10 mouse cellular contexts compared by ENCODE assay signal in the genomic region with DNA sequence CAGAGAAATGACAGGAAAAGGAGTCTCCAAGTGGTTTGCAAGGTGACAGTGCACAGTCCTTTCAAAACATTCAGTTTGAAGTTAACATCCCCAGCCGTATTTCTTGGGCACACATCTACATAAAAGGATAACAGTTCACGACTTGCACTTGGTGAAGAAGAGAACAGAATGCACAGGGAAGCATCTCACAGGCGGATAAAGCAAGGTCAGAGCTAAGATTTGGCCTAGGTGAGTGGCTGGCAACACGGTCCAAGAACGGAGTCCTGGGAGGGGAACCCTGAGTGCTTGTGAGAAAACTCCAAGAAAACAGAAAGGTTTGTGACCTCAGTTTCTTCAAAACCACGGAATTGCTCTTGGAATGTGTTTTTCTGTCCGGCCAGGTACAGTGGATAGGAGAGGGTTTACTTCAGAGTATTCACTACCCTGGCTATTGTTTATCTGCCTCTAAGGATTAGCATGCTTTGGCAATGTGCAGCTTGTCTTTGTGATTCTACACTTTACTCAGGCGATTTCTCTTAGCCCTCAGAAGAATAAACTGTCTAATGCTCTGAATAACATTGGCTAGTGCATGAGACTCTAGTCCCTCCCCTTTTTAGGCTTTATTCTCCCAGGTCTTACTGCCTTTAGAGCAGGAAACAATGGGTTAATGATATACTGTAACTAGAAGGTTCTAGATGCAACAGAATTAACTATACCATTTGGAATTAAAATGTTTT.
DNase-seq lines count a peak whose midpoint lies in the region; ATAC-seq and TF ChIP-seq lines count a peak whose summit lies in the region.
"Had no signal": no experiment of that assay in that cellular context is flagged by ENCODE, and none has a peak within 500 bp of the region (broad histone marks: within the 10 kb centered on the region; RNA-seq: fewer than 3 reads in every experiment).

No protein-coding gene starts in this region.

- peak overlapping the region; percentile 43 for H3K9ac ChIP-seq in forebrain, embryonic 14.5 days (ENCODE audit: low read length)
- H3K9ac ChIP-seq in midbrain, embryonic 15.5 days, result no peak overlapping the region

- TF ChIP-seq CTCF in kidney, adult 2 months (conservative IDR thresholded peaks at IDR 0.05; ENCODE audit: insufficient read depth, insufficient read length, low read depth, low read length), result no peak

- H3K9me3 ChIP-seq in forebrain, embryonic 14.5 days (replicated peaks; ENCODE audit: control insufficient read depth, low read length), result no peaks in the 10 kb centered on the region
- H3K9me3 ChIP-seq in midbrain, embryonic 15.5 days, result no peaks in the 10 kb centered on the region

- no peaks in the 10 kb centered on the region for H3K36me3 ChIP-seq in kidney, adult 2 months (ENCODE audit: control insufficient read depth, insufficient read depth, low read length)
- H3K36me3 ChIP-seq in forebrain, embryonic 14.5 days (ENCODE audit: control insufficient read depth, insufficient read depth, low read length), result no peaks in the 10 kb centered on the region
- H3K36me3 ChIP-seq in midbrain, embryonic 15.5 days (replicated peaks), result no peaks in the 10 kb centered on the region
- H3K36me3 ChIP-seq: G1E had no signal

- peak overlapping the region; percentile 75 for H3K27ac ChIP-seq in kidney, adult 2 months (ENCODE audit: insufficient read depth, low read depth, low read length)
- peak overlapping the region; percentile 86 for H3K27ac ChIP-seq in forebrain, embryonic 14.5 days (ENCODE audit: low read depth, low read length)
- H3K27ac ChIP-seq in midbrain, embryonic 15.5 days, result peak overlapping the region; percentile 62

- H3K27me3 ChIP-seq in kidney, adult 2 months (replicated peaks; ENCODE audit: control insufficient read depth, insufficient read depth, low read length), result no peaks in the 10 kb centered on the region
- H3K27me3 ChIP-seq in forebrain, embryonic 14.5 days (replicated peaks; ENCODE audit: control insufficient read depth, insufficient read depth, low read length), result no peaks in the 10 kb centered on the region
- no peaks in the 10 kb centered on the region for H3K27me3 ChIP-seq in midbrain, embryonic 15.5 days (replicated peaks)

- no peak for ATAC-seq in forebrain, embryonic 14.5 days
- no peak for ATAC-seq in midbrain, embryonic 15.5 days (replicated peaks)

- peak overlapping the region; percentile 20 for H3K4me2 ChIP-seq in forebrain, embryonic 14.5 days (ENCODE audit: low read length)
- H3K4me2 ChIP-seq in midbrain, embryonic 15.5 days, result peak overlapping the region; percentile 8; the same call in 1 of the 2 replicates

- DNase-seq in kidney, adult 2 months, result no peak
- no peak for DNase-seq in kidney, adult 8-10 months
- DNase-seq in NIH3T3 (ENCODE audit: low read depth), result peak; percentile 28
- DNase-seq in forebrain, embryonic 14.5 days (ENCODE audit: low spot score), result peak; percentile 59
- DNase-seq in right cerebral cortex, postnatal 25 days, result no peak
- no peak for DNase-seq in MN1 (ENCODE audit: low spot score)
- no peak for DNase-seq in layer of hippocampus, postnatal 25 days (ENCODE audit: extremely low spot score in 1 of 2, low spot score in 1 of 2)
- DNase-seq: kidney, postnatal 4 days had no signal

- WGBS in kidney, adult 2 months, result 59% methylated on average over 8 of the region's 8 CpGs
- WGBS in forebrain, embryonic 14.5 days, result 38% methylated on average over 8 of the region's 8 CpGs
- 51% methylated on average over 8 of the region's 8 CpGs for WGBS in midbrain, embryonic 15.5 days

- H3K4me1 ChIP-seq in kidney, adult 2 months (ENCODE audit: control insufficient read depth, insufficient read depth, low read length), result peaks cover 13% of the 10 kb centered on the region; the same call in 1 of the 2 replicates
- H3K4me1 ChIP-seq in forebrain, embryonic 14.5 days (ENCODE audit: control insufficient read depth, insufficient read depth, low read length), result peaks cover 25% of the 10 kb centered on the region
- H3K4me1 ChIP-seq in midbrain, embryonic 15.5 days, result peaks cover 31% of the 10 kb centered on the region

- no peak for TF ChIP-seq POLR2A in kidney, adult 2 months (IDR thresholded peaks at IDR 0.05; ENCODE audit: low read depth, low read length)

- no peak overlapping the region for H3K4me3 ChIP-seq in kidney, adult 2 months (ENCODE audit: insufficient read depth, low read depth, low read length)
- no peak overlapping the region for H3K4me3 ChIP-seq in forebrain, embryonic 14.5 days (ENCODE audit: low read depth, low read length)
- H3K4me3 ChIP-seq in midbrain, embryonic 15.5 days, result no peak overlapping the region

Comparison
In these comparisons a context has a peak if more than half of its experiments do, and no peak if none do; other contexts are left out.
1. DNase-seq: peak in NIH3T3 (single experiment) and forebrain, embryonic 14.5 days (single experiment); none in kidney, adult 2 months (single experiment), kidney, adult 8-10 months (0 of 2), right cerebral cortex, postnatal 25 days (single experiment), MN1 (single experiment) and layer of hippocampus, postnatal 25 days (0 of 2).
2. Peak in every context shown above with its lines, with median percentiles within 50 percentile points of each other: H3K27ac ChIP-seq.